Mouse (Mus musculus): ENCODE results near the gene Ubald1. TPM values are rescaled to one million over a fixed set of nuclear protein-coding genes. Genes with fewer than 3 reads are reported as not detected.

Gene Ubald1
- total RNA-seq, 2 experiments from 2014 or later: 28.1 to 33.4 TPM

DNA sequence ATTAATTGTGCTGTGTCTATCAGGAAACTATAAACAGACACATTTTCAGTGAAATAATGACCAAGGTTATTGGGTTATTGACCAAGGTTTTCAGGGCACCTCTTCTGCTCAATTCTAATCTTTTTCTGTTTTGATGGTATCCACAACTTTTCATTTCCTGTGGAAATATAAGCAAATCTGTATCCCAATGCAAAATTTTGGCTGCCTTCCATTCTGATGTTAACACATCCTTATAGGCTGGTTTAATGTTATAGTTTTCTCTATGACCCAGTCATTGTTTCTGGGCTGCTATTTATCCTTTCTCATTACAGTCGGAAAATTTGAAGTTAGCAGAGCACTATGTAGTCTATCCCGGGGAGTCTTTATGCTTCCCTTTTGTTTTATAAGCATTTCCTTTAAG lies 19.6 kb upstream of the Ubald1 start:
- no peak for DNase-seq

DNA sequence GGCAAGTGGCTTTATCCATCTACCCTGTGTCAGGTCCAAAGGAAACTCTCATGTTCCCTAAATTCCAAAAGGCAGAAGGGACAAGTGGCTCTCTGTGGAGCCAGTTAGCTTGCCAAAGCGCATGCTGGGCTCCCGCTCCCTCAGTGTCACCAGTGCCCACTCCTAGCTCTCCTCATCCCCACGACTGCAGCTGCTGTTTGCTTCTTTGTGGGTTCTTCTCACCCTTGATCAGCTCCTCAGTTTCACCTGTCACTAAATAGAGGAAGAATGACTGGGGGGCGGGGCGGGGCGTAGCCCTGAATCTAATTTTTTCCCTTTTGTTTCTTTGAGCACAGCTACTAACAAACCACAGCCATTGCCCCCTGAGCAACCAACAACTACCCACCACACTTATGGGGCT lies 18.8 kb upstream of the Ubald1 start:
- DNase-seq: no peak

- no peak for DNase-seq
Measured at GRCm38 (mm10) chr16:4897146-4897730, 17.1 kb upstream of the Ubald1 start.

DNA sequence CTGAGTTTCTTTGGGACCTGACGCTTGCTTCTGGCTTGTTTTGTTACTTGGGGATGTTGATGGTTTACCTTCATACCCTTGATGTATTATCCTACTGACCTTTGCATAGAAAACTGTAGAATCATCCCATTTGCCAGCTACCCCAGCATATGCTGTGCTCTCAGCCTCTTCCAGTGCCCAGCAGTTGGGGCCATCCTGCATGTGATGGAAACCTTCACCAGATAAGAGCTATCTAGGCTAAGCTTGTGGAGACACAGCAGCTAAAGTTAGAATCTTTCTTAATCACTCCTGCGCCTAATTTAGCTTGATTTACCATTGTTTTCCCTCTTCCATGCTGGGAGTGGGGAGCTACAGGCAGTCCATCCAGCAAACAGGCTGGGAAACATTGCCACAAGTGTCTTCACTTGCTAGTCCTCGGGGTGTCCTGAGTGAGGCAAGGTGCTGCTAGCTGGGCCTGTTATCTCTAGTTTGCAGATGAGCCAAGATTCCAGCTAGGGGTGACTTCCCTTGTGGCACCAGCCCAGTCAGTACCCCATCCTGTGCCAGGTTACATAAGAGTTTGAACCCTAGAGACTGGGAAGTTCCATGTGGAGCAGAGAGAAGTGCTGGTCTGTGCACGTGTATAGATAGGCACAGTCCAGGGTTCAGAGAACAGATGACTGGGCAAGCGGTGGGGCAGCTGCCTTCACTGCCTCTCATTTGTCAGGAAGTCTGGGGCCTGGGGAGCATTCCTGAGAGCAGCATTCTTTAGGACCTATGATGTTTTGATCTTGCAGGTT lies 16.3 kb upstream of the Ubald1 start:
- no peak for DNase-seq

DNA sequence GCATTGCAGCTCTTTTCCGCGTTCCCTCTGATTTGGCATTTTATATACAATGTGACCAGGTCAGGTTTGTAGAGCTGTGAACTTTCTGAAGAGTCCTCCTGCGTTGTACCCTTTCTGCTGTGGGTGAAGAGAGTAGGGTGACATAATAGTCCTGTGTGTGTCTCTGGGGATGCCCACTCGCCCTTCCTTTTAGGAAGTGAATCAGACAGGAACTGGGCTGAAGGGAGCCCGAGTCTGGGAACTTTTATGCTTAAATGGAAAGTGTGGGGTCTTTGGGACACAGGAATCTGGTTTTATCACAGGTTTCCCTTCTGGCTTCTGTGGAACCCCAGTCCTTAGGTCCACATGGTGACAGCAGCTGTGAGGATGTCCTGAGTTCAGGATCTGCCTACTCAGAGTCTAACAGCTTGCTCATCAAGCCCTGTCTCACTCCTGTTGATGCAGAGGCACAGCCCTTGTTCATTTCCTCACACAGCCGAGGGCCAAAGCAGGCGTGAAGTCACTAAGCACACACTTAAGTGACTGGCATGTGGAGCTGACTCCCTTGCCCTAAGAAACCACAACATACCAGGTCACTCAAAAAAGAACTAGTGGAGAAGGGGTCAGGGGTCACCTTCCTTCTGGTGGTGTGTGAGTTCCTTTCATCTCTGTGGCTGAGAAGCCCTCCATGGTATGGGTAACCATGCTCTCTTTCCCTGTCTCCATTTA lies 14.2 kb upstream of the Ubald1 start:
- DNase-seq: no peak

GRCm38 (mm10) chr16:4892171-4892570 lies 12.1 kb upstream of the Ubald1 start:
- no peak for DNase-seq

GRCm38 (mm10) chr16:4890201-4890709 lies 10.1 kb upstream of the Ubald1 start:
- DNase-seq: no peak

GRCm38 (mm10) chr16:4886690-4887020 lies 6.5 kb upstream of the Ubald1 start:
- no peak for DNase-seq

GRCm38 (mm10) chr16:4885760-4886689 lies 5.9 kb upstream of the Ubald1 start, which contains the start of gene Mgrn1:
Gene Mgrn1, plus strand, starts transcription at chr16:4886249.
- peak; percentile 89 for DNase-seq

DNA sequence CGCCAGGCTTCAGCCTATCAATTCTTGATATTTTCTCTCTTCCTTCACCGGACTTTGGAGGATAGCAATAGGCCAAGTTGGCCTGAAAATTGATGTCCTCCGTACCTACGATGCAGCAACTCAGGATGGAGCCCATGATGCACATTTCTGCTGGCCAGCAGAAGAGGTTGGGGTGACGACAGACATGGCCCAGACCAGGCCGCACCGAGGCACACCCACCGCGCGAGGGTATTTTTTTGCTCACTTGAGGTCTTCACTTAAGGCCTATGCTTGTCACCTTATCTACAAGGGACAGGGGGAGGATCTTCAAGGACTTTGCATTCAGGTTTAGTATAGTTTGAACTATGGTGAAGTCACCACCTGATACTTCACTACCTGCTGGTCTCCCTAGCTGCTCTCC lies 4.8 kb upstream of the Ubald1 start:
- DNase-seq: no peak

- DNase-seq: no peak
Measured at GRCm38 (mm10) chr16:4881400-4882351, 1.6 kb upstream of the Ubald1 start.

DNA sequence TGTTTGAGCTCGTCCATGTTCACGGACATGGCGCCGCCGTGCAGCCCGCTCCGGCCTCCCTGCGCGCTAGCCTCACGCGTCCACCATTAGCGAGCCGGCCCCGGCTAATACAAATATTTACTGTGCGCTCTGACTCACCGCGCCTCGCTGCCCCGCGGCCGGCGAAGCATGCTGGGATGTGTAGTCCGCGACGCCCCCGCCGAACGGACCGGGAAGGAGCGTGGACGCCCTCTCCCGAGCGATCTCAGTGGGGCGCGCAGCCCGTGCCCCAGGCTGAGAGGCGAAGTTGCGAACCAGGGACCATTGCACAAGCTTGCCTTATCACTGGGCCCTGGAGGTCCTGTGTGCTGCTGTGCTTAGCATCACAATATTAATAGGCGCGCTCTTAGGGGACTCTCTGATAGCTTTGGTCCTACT lies 399 bp downstream of the Ubald1 start:
- DNase-seq: peak; percentile 87

GRCm38 (mm10) chr16:4879101-4879707 lies 911 bp downstream of the Ubald1 start:
- no peak for DNase-seq

GRCm38 (mm10) chr16:4878192-4878885 lies 1.8 kb downstream of the Ubald1 start:
- DNase-seq: no peak

DNA sequence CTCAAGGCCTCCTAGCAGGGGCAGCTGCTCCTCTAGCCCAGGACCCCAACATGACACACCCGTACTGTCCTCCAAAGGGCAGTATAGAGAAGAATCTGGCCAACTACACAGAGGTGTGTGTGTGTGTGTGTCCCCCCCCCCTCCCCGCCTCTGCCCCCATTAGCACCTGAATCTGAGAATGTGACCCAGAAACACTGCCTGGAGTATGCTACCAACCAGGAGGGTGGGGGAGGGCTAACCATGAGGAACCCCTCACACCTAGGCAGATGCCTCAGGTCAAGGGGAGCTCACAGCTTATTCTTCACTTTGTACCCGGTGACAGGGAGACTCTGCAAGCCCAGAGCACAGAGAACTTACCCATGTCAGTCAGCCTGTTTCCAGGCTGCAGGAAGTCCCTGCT lies 2.4 kb downstream of the Ubald1 start:
- no peak for DNase-seq

- no peak for DNase-seq
Measured at GRCm38 (mm10) chr16:4877195-4877594, 2.9 kb downstream of the Ubald1 start.

DNA sequence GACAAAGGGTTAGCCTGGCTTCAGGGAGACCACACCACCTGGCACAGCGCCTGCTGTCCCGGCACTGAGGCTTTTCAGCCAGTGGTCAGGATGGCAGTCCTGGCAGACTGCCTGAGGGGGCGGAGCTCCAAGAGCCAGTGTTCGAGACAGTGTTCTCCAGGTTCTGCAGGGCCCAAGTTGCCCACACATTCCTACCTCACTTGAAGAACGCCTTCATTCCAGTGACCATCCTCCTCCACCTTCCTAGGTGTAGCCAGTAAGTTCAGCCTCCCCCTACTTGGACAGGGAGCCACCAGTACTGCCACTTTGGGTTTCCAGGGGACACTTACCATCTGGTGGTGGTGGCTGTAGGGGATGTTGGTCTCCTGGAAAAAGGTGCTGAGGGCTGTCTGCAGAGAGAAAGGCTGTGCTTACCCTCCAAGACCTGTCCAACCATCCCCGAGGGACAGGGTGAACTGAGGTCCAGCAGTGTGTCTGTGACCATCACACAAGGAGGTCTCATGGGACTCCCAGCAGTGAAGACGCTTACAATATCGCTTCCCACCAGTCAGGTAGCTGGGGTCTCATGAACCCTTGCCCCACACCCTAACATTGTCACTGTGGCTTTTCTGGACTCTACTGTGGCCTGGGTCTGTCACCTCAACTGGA lies 4.0 kb downstream of the Ubald1 start:
- DNase-seq: peak; percentile 72

DNA sequence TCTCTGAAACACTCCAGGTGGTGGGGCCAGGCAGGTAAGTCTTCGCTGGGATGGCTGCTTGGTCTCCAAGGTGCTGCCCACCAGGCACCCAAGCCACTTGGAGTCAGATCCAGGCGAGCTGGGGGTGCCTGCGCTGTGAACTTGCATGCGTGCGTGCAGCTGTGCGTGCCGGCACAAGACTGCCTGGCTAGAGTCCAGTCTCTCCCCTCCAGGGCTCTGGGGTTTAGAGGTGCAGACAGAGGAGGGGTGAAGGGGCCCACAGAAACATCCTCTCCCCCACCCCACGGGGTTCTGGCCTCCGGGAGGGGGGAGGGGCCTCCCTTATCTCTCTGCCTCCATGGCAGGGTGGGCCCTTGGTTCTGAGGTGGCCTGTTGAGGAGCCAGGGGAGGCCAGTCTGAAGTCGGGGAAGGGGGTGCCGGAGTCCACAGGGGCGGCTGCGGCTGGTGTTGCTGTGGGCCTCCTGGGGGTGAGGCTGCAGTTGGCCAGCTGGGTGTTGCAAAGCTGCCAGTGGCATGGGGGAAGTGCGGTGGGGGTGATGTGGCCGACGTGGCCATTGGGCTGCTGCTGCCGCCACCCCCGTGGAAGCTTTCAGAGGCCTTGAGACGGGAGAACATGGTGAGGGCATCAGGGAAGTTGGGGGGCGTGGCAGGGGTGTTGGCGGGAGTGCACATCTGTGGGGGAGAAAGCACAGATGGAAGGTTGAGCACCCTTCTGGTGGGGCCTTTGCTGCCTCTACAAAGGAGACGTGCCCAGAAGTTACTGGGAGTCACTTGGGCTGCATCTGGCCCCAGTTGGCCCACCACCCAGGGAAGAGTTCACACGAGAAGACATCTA lies 4.7 kb downstream of the Ubald1 start:
- DNase-seq: no peak

All from gastrocnemius, postnatal 10 days (tissue).